Mouse (Mus musculus): ENCODE results near the gene Lig4. TPM values are rescaled to one million over a fixed set of nuclear protein-coding genes. Genes with fewer than 3 reads are reported as not detected.

Lig4 gene
- polyA plus RNA-seq (2016; fragmentation: Nextera tagmentation; extraction: Ambion mirVana) = 8.0 and 8.3 TPM in 2 replicates

- no peaks in the 10 kb centered on the region for H3K9me3 ChIP-seq
- no peaks in the 10 kb centered on the region for H3K27me3 ChIP-seq (ENCODE audit: poor library complexity, severe bottlenecking)
- under 1% methylated on average over 64 of the region's 68 CpGs for WGBS
- peak within 1 kb of the TSS; percentile 91 for H3K4me3 ChIP-seq
- H3K27ac ChIP-seq = peak within 1 kb of the TSS; percentile 92
- peak; percentile 98 for DNase-seq (ENCODE audit: extremely low spot score, low spot score)
- peaks cover 10% of the 10 kb centered on the region for H3K36me3 ChIP-seq (replicated peaks)
- H3K4me1 ChIP-seq = peaks cover 38% of the 10 kb centered on the region
Observed at GRCm38 (mm10) chr8:9977573-9978314, at the start of gene Lig4, which contains the start of gene Abhd13. Gene Lig4 (minus strand): TSS chr8:9977686. Gene Abhd13 (plus strand): TSS chr8:9977707.

- Histone ChIP-seq H3K36me3 (replicated peaks) (no peaks in the 10 kb centered on the region), H3K27me3 (ENCODE audit: poor library complexity, severe bottlenecking) (no peaks in the 10 kb centered on the region), H3K4me3 (no peak overlapping the region), H3K27ac (no peak overlapping the region), H3K4me1 (no peaks in the 10 kb centered on the region), H3K9me3 (no peaks in the 10 kb centered on the region)
- no peak for DNase-seq (ENCODE audit: extremely low spot score, low spot score)
- 92% methylated on average over 3 of the region's 3 CpGs for WGBS
Observed at GRCm38 (mm10) chr8:10017231-10017630, 39.7 kb upstream of the Lig4 start.

- DNase-seq (ENCODE audit: extremely low spot score, low spot score) = no peak
- H3K27me3 ChIP-seq (ENCODE audit: poor library complexity, severe bottlenecking) = no peaks in the 10 kb centered on the region
- no peak overlapping the region for H3K27ac ChIP-seq
- H3K36me3 ChIP-seq (replicated peaks) = no peaks in the 10 kb centered on the region
- no peaks in the 10 kb centered on the region for H3K4me1 ChIP-seq
- no peak overlapping the region for H3K4me3 ChIP-seq
- H3K9me3 ChIP-seq = no peaks in the 10 kb centered on the region
- WGBS = 83% methylated on average over 1 of the region's 1 CpGs
Observed at GRCm38 (mm10) chr8:10016252-10016651, 38.8 kb upstream of the Lig4 start.

DNA sequence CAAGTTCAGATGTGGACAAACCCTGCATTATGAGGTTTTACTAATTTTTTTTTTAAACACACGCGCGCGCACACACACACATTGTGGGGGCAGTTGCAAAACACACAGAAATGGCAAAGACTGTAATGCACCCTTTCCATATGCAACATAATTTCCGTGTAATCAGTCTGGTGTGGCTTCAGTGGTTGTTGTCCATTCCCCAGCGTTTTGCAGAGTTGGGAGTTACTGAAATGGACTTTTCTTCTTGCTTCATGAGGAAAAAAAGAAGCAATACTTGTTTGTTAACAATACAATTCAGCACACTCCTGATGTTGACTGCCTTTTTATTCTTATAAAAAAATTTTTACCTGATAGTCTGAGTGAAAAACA is 30.2 kb upstream of the Lig4 start:
- Histone ChIP-seq H3K4me3 (peak overlapping the region; percentile 60), H3K4me1 (peaks cover 24% of the 10 kb centered on the region), H3K27me3 (ENCODE audit: poor library complexity, severe bottlenecking) (peaks cover 31% of the 10 kb centered on the region), H3K9me3 (no peaks in the 10 kb centered on the region), H3K27ac (no peak overlapping the region), H3K36me3 (replicated peaks) (no peaks in the 10 kb centered on the region)
- no peak for DNase-seq (ENCODE audit: extremely low spot score, low spot score)
- 38% methylated on average over 6 of the region's 6 CpGs for WGBS

GRCm38 (mm10) chr8:10006986-10007659 is 29.6 kb upstream of the Lig4 start:
- peaks cover 31% of the 10 kb centered on the region for H3K27me3 ChIP-seq (ENCODE audit: poor library complexity, severe bottlenecking)
- peaks cover 24% of the 10 kb centered on the region for H3K4me1 ChIP-seq
- 4% methylated on average over 29 of the region's 29 CpGs for WGBS
- peak; percentile 49 for DNase-seq (ENCODE audit: extremely low spot score, low spot score)
- peak overlapping the region; percentile 60 for H3K4me3 ChIP-seq
- peak overlapping the region; percentile 53; the same call in 1 of the 2 replicates for H3K27ac ChIP-seq
- H3K36me3 ChIP-seq (replicated peaks) = no peaks in the 10 kb centered on the region
- no peaks in the 10 kb centered on the region for H3K9me3 ChIP-seq

DNA sequence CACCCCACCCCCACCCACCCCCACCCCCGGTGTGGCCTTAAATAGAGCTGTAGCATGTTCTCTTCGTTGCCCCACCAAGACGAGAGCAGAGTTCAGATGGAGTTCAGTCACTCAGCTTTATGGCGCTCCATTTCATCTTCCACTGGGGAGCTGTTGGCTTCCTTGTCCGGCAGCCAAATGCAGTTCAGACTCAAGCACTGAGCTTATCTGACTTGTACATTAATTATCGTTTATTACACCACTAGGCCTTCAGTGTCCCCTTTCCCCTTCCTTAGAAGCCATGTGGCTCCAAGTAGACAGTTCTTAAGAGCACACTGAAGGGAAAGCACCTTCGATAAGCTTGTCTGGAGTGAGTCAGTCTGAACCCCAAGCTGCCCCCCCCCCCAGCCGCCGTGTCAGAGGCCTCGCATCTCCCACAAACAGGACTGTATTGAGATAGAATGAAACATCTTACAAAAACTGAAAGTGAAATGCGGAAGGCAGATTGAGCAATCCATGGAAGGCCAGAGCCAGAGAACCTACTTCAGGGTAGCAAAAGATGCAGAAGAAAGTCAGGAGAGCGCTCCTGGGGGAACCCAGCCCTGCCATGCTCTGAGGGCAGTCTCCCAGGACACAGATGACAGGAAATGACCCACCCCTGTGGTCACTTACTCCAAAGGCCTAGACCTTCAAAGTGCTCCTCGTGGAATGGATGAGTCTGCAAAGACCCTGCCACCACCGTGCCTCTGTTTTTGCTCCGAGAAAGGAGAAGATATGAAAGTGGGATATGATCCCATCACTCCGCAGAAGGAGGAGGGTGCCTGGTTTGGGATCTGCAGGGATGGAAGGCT is 28.9 kb upstream of the Lig4 start, which contains the start of gene Tnfsf13b:
Gene Tnfsf13b (plus strand): TSS at position 312 of the 830 bp plus-strand sequence.
- no peaks in the 10 kb centered on the region for H3K36me3 ChIP-seq (replicated peaks)
- DNase-seq (ENCODE audit: extremely low spot score, low spot score) = no peak
- 79% methylated on average over 16 of the region's 16 CpGs for WGBS
- peaks cover 31% of the 10 kb centered on the region for H3K27me3 ChIP-seq (ENCODE audit: poor library complexity, severe bottlenecking)
- H3K9me3 ChIP-seq = no peaks in the 10 kb centered on the region
- H3K4me3 ChIP-seq = peak within 1 kb of the TSS; percentile 60
- peak within 1 kb of the TSS; percentile 53; the same call in 1 of the 2 replicates for H3K27ac ChIP-seq
- H3K4me1 ChIP-seq = peaks cover 24% of the 10 kb centered on the region

GRCm38 (mm10) chr8:10004115-10004514 is 26.6 kb upstream of the Lig4 start:
- H3K36me3 ChIP-seq (replicated peaks) = no peaks in the 10 kb centered on the region
- DNase-seq (ENCODE audit: extremely low spot score, low spot score) = no peak
- H3K27me3 ChIP-seq (ENCODE audit: poor library complexity, severe bottlenecking) = peaks cover 31% of the 10 kb centered on the region
- no peak overlapping the region for H3K4me3 ChIP-seq
- no peak overlapping the region for H3K27ac ChIP-seq
- H3K9me3 ChIP-seq = no peaks in the 10 kb centered on the region
- H3K4me1 ChIP-seq = peaks cover 22% of the 10 kb centered on the region
- WGBS = 80% methylated on average over 7 of the region's 7 CpGs

DNA sequence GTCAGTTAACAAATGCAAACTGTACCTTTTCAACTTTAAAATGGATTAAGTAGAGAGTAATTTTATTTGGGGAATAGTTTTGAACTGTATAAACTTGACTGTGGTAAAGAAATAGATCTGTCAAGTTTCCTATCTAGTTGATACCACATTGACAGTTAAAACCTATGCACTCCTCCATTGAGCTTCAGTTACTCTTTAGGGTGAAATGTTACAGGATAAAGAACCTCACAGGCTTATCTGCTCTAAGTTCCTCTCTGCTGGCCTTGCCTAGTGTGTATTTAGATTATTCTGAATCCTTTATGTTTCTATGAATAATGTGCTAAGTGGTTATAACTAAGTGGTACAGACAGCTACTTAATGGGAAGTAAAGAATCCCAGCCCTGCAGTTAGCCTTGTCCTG is 2.7 kb upstream of the Lig4 start:
- no peaks in the 10 kb centered on the region for H3K9me3 ChIP-seq
- peaks cover 13% of the 10 kb centered on the region for H3K36me3 ChIP-seq (replicated peaks)
- peaks cover 34% of the 10 kb centered on the region for H3K4me1 ChIP-seq
- no peaks in the 10 kb centered on the region for H3K27me3 ChIP-seq (ENCODE audit: poor library complexity, severe bottlenecking)
- no peak overlapping the region for H3K27ac ChIP-seq
- H3K4me3 ChIP-seq = no peak overlapping the region
- no peak for DNase-seq (ENCODE audit: extremely low spot score, low spot score)

GRCm38 (mm10) chr8:9979746-9980145 is 2.3 kb upstream of the Lig4 start:
- H3K9me3 ChIP-seq = no peaks in the 10 kb centered on the region
- H3K27me3 ChIP-seq (ENCODE audit: poor library complexity, severe bottlenecking) = no peaks in the 10 kb centered on the region
- H3K4me1 ChIP-seq = peaks cover 38% of the 10 kb centered on the region
- peaks cover 13% of the 10 kb centered on the region for H3K36me3 ChIP-seq (replicated peaks)
- no peak overlapping the region for H3K27ac ChIP-seq
- WGBS = 91% methylated on average over 1 of the region's 1 CpGs
- H3K4me3 ChIP-seq = no peak overlapping the region
- DNase-seq (ENCODE audit: extremely low spot score, low spot score) = no peak

GRCm38 (mm10) chr8:9978475-9979230 is 1.2 kb upstream of the Lig4 start:
- Histone ChIP-seq H3K27me3 (ENCODE audit: poor library complexity, severe bottlenecking) (no peaks in the 10 kb centered on the region), H3K36me3 (replicated peaks) (peaks cover 11% of the 10 kb centered on the region), H3K4me1 (peaks cover 38% of the 10 kb centered on the region), H3K9me3 (no peaks in the 10 kb centered on the region), H3K4me3 (peak overlapping the region; percentile 91), H3K27ac (peak overlapping the region; percentile 92; the same call in 1 of the 2 replicates)
- no peak for DNase-seq (ENCODE audit: extremely low spot score, low spot score)
- WGBS = 66% methylated on average over 18 of the region's 18 CpGs

GRCm38 (mm10) chr8:9977016-9977415 is 470 bp downstream of the Lig4 start:
- no peak for DNase-seq (ENCODE audit: extremely low spot score, low spot score)
- peak overlapping the region; percentile 92 for H3K27ac ChIP-seq
- H3K27me3 ChIP-seq (ENCODE audit: poor library complexity, severe bottlenecking) = no peaks in the 10 kb centered on the region
- peaks cover 38% of the 10 kb centered on the region for H3K4me1 ChIP-seq
- H3K36me3 ChIP-seq (replicated peaks) = peaks cover 16% of the 10 kb centered on the region
- 47% methylated on average over 15 of the region's 15 CpGs for WGBS
- no peaks in the 10 kb centered on the region for H3K9me3 ChIP-seq
- H3K4me3 ChIP-seq = peak overlapping the region; percentile 91

Measured in forebrain, embryonic 10.5 days (tissue).